Mouse (Mus musculus): Measurements from ENCODE around the gene Ndufb4. TPM values are rescaled to one million over a fixed set of nuclear protein-coding genes. Genes with fewer than 3 reads are reported as not detected.
A peak's percentile ranks its signal among the peaks of the same experiment; 100 is the strongest.

Ndufb4 gene
- polyA plus RNA-seq, 1 experiment from 2014 or later = 58.8 TPM

GRCm38 (mm10) chr16:37675326-37675725 is 21.1 kb upstream of the Ndufb4 start:
- no peak for ATAC-seq
- WGBS = 95% methylated on average over 5 of the region's 5 CpGs
- Histone ChIP-seq H3K4me3 (replicated peaks) (no peak overlapping the region), H3K9ac (replicated peaks) (no peak overlapping the region), H3K4me2 (replicated peaks) (no peak overlapping the region), H3K27me3 (no peaks in the 10 kb centered on the region), H3K27ac (no peak overlapping the region), H3K9me3 (no peaks in the 10 kb centered on the region), H3K4me1 (replicated peaks) (peaks cover 19% of the 10 kb centered on the region), H3K36me3 (no peaks in the 10 kb centered on the region)

GRCm38 (mm10) chr16:37670666-37671283 is 16.5 kb upstream of the Ndufb4 start:
- no peak overlapping the region for H3K27ac ChIP-seq
- H3K9me3 ChIP-seq = no peaks in the 10 kb centered on the region
- H3K4me3 ChIP-seq (replicated peaks) = no peak overlapping the region
- ATAC-seq = no peak
- no peaks in the 10 kb centered on the region for H3K36me3 ChIP-seq
- no peak overlapping the region for H3K4me2 ChIP-seq (replicated peaks)
- no peaks in the 10 kb centered on the region for H3K27me3 ChIP-seq
- peaks cover 1% of the 10 kb centered on the region for H3K4me1 ChIP-seq (replicated peaks)
- WGBS = 32% methylated on average over 4 of the region's 4 CpGs
- H3K9ac ChIP-seq (replicated peaks) = no peak overlapping the region

DNA sequence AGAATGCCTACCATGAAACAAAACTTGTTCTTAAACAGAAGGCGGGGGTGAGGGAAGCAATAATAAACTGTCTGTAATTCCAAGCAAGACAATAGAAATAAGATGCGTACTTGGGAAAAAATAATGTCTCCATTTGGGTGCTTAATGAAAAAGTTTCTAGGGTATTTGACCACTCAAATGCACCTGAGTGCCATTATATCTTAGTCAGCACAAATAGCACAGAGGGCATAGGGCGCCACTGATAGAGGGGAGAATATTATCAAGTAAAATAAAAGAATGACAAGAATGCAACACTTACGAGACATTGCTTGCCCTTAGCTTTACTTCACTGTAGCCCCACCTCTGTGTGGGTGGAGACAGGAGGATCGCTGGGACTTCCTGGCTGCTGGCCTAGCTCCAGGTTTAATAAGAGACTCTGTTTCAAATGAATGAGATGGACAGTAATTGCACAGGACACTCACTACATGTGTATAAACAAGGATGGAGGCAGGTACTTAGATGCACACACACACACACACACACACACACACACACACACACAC is 11.2 kb upstream of the Ndufb4 start:
- WGBS = 79% methylated on average over 5 of the region's 5 CpGs
- no peak overlapping the region for H3K9ac ChIP-seq (replicated peaks)
- ATAC-seq = no peak

DNA sequence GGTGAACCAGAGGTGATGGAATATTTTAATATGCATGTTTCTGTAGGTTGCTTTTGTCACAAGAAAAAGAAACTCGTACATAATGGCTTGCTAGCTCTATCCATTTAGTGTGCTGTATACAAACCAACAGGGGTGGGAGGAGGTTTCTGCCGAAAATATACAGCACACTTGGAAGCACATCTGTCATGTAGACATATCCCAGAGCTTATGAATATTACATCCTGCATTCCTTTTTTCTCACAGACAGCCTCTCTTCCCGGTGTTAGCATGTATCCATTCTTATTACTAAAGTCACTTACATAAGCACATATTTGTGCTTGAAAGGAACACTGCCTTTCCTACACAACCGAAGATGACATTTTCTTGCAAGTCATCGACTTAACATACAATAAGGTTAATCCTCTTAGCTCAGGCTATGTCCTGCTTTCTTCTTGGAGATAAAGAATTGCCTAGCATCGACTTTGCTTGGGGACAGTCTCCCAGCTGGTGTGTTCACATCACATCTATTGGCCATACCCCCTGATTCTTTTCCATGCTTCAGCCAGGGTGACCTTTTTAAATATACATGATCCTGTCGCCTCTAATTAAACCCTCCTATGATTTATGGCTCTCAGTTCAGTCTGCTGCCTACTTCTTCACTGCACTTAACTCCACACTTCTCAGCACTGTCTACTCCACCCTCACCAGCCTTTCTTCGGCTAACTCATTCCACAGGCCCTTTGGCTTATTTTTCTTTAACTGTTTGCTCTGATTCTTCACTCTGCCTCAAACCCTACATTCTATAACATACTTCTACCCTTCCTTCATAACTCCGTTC is 9.6 kb upstream of the Ndufb4 start:
- Histone ChIP-seq H3K36me3 (no peaks in the 10 kb centered on the region), H3K9me3 (no peaks in the 10 kb centered on the region), H3K4me1 (replicated peaks) (peaks cover 13% of the 10 kb centered on the region), H3K27me3 (no peaks in the 10 kb centered on the region), H3K27ac (peak overlapping the region; percentile 76), H3K9ac (replicated peaks) (no peak overlapping the region), H3K4me2 (replicated peaks) (no peak overlapping the region), H3K4me3 (replicated peaks) (no peak overlapping the region)
- ATAC-seq = peak; percentile 73
- 39% methylated on average over 9 of the region's 9 CpGs for WGBS

More for the DNA sequence above, 11.2 kb upstream of the Ndufb4 start:
- Histone ChIP-seq H3K4me1 (replicated peaks) (peaks cover 13% of the 10 kb centered on the region), H3K4me2 (replicated peaks) (no peak overlapping the region), H3K27ac (no peak overlapping the region), H3K36me3 (no peaks in the 10 kb centered on the region), H3K4me3 (replicated peaks) (no peak overlapping the region), H3K9me3 (no peaks in the 10 kb centered on the region), H3K27me3 (no peaks in the 10 kb centered on the region)

- Histone ChIP-seq H3K4me2 (replicated peaks) (no peak overlapping the region), H3K4me3 (replicated peaks) (no peak overlapping the region), H3K27ac (peak overlapping the region; percentile 22; the same call in 1 of the 2 replicates), H3K9ac (replicated peaks) (no peak overlapping the region), H3K9me3 (no peaks in the 10 kb centered on the region), H3K4me1 (replicated peaks) (peaks cover 43% of the 10 kb centered on the region), H3K27me3 (no peaks in the 10 kb centered on the region), H3K36me3 (no peaks in the 10 kb centered on the region)
- no peak for ATAC-seq
- 22% methylated on average over 7 of the region's 7 CpGs for WGBS
Observed at GRCm38 (mm10) chr16:37656796-37657195, 2.5 kb upstream of the Ndufb4 start.

DNA sequence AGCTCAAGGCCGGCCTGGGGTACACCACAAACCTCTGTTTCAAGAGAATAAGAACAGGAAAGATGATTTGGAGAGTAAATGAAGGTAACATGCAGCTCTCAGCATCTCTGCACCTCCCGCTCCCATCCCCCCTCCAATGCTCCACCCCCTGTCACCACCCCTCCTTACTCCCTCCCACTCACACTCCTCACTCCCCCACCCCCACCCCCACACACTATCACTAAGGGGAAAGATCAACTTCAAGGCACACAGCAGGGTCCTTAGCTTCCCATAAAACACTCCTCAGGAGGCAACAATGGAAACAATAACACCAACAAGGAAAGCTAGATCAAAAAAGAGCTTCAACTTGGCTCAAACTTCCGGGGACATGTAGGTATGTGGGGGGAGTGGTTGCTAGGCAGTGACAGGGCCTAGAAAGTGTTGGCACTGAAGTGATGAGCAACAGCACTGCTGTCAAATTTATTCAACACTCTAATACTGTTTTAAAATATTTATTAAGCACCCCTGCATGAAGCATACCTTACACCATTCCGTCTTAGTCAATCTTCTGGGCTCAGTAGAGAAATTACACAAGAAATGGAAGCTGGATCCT is 1.6 kb upstream of the Ndufb4 start:
- 18% methylated on average over 4 of the region's 4 CpGs for WGBS
- no peak for ATAC-seq
- H3K27ac ChIP-seq = peak overlapping the region; percentile 41; the same call in 1 of the 2 replicates

GRCm38 (mm10) chr16:37654831-37655455 is 690 bp upstream of the Ndufb4 start:
- no peak overlapping the region for H3K9ac ChIP-seq (replicated peaks)
- no peaks in the 10 kb centered on the region for H3K9me3 ChIP-seq
- no peaks in the 10 kb centered on the region for H3K27me3 ChIP-seq
- ATAC-seq = peak; percentile 7
- H3K4me1 ChIP-seq (replicated peaks) = peaks cover 48% of the 10 kb centered on the region
- H3K4me2 ChIP-seq (replicated peaks) = peak overlapping the region; percentile 48
- 60% methylated on average over 4 of the region's 4 CpGs for WGBS
- peak overlapping the region; percentile 58; the same call in 1 of the 2 replicates for H3K27ac ChIP-seq
- peak overlapping the region; percentile 76; the same call in 1 of the 2 replicates for H3K4me3 ChIP-seq (replicated peaks)
- H3K36me3 ChIP-seq = 0 out of 2 replicates have a peak, but pooled peaks cover 2% of the 10 kb centered on the region

More for the DNA sequence above, 1.6 kb upstream of the Ndufb4 start:
- Histone ChIP-seq H3K4me1 (replicated peaks) (peaks cover 43% of the 10 kb centered on the region), H3K27me3 (no peaks in the 10 kb centered on the region), H3K9ac (replicated peaks) (no peak overlapping the region), H3K4me3 (replicated peaks) (no peak overlapping the region), H3K4me2 (replicated peaks) (no peak overlapping the region), H3K36me3 (0 out of 2 replicates have a peak, but pooled peaks cover 2% of the 10 kb centered on the region), H3K9me3 (no peaks in the 10 kb centered on the region)

DNA sequence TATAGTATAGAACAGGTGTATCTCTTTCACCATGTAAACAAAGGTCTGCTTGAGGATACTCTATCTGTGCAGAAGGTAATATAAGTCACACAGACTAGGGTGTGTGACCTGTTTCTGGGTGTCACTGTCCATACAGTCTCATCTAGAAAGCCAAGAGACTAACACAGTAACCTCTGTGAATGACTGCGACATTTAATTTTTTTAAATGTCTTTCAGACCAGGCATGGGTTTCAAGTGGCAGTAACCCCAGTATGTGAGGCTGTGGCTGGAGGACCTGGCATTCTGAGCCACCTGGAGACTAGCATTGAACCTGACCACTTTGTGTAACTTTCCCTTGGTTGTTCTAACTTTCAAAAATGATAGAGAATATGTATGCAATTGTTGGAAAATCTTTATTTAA is 1.2 kb downstream of the Ndufb4 start:
- H3K27ac ChIP-seq = no peak overlapping the region
- WGBS = 87% methylated on average over 1 of the region's 1 CpGs
- H3K4me1 ChIP-seq (replicated peaks) = peaks cover 48% of the 10 kb centered on the region
- no peaks in the 10 kb centered on the region for H3K27me3 ChIP-seq
- no peak for ATAC-seq
- peak overlapping the region; percentile 77 for H3K4me2 ChIP-seq (replicated peaks)
- H3K9ac ChIP-seq (replicated peaks) = peak overlapping the region; percentile 3; the same call in 1 of the 2 replicates
- peak overlapping the region; percentile 76 for H3K4me3 ChIP-seq (replicated peaks)
- H3K36me3 ChIP-seq = peaks cover 5% of the 10 kb centered on the region
- no peaks in the 10 kb centered on the region for H3K9me3 ChIP-seq

DNA sequence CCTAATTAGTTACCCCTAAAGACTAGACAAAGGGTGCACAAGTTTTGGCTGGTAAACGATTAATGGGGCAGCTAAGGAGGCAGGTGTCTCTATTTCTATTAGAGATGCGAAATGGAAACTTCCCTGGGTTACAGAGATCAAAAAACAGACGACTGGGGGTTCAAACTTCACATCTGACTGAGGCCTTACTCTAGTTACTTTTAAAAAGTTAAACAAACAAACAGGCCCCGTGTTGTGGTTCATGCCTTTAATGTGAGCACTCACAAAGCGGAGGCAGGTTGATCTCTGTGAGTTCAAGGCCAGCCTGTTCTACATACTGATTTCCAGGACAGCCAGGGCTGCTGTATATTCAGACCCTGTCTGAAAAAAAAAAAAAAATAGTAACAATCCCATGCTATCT is 1.6 kb downstream of the Ndufb4 start:
- Histone ChIP-seq H3K9ac (replicated peaks) (0 out of 2 replicates have a peak overlapping the region, but pooled peaks have one; percentile 3), H3K27ac (no peak overlapping the region), H3K36me3 (peaks cover 9% of the 10 kb centered on the region), H3K4me2 (replicated peaks) (peak overlapping the region; percentile 77), H3K4me1 (replicated peaks) (peaks cover 48% of the 10 kb centered on the region), H3K9me3 (no peaks in the 10 kb centered on the region), H3K4me3 (replicated peaks) (peak overlapping the region; percentile 76), H3K27me3 (no peaks in the 10 kb centered on the region)
- ATAC-seq = no peak
- WGBS = 87% methylated on average over 5 of the region's 5 CpGs

GRCm38 (mm10) chr16:37651467-37651866 is 2.8 kb downstream of the Ndufb4 start:
- Histone ChIP-seq H3K27ac (no peak overlapping the region), H3K36me3 (peaks cover 20% of the 10 kb centered on the region), H3K9me3 (no peaks in the 10 kb centered on the region), H3K4me3 (replicated peaks) (no peak overlapping the region), H3K9ac (replicated peaks) (no peak overlapping the region), H3K4me1 (replicated peaks) (peaks cover 38% of the 10 kb centered on the region), H3K27me3 (no peaks in the 10 kb centered on the region), H3K4me2 (replicated peaks) (no peak overlapping the region)
- ATAC-seq = no peak
- 90% methylated on average over 5 of the region's 5 CpGs for WGBS

GRCm38 (mm10) chr16:37649068-37649467 is 5.2 kb downstream of the Ndufb4 start:
- no peak overlapping the region for H3K27ac ChIP-seq
- no peaks in the 10 kb centered on the region for H3K27me3 ChIP-seq
- 92% methylated on average over 5 of the region's 5 CpGs for WGBS
- H3K4me2 ChIP-seq (replicated peaks) = no peak overlapping the region
- H3K9me3 ChIP-seq = no peaks in the 10 kb centered on the region
- no peak overlapping the region for H3K9ac ChIP-seq (replicated peaks)
- peaks cover 41% of the 10 kb centered on the region for H3K36me3 ChIP-seq
- peaks cover 22% of the 10 kb centered on the region for H3K4me1 ChIP-seq (replicated peaks)
- ATAC-seq = no peak
- no peak overlapping the region for H3K4me3 ChIP-seq (replicated peaks)

Measured in midbrain, embryonic 13.5 days (tissue).